Mouse (Mus musculus) limb, embryonic 14.5 days (tissue): ENCODE results near the gene Tmtc2. TPM values are rescaled to one million over a fixed set of nuclear protein-coding genes. Genes with fewer than 3 reads are reported as not detected.

Experiments
- ATAC-seq: fragments of 200-750 bp; cut with Nextera tagmentation; 2 replicates; pipeline ENCODE4 v1.8.0; 2017; ENCODE audit warnings: low read depth, moderate number of reproducible peaks, moderate TSS enrichment; ENCODE audit not compliant: low FRiP score
- DNase-seq: peaks from one replicate; pipeline ENCODE4 v3.0.0-alpha.2; 2015; ENCODE audit warnings: low spot score
- H3K27ac ChIP-seq: fragments of 300-500 bp; sonication (generic); replicated peaks from 2 replicates; pipeline ENCODE4 v1.5.1; 2014; ENCODE audit warnings: low read depth, mild to moderate bottlenecking, low read length, moderate library complexity, mixed read lengths
- H3K27me3 ChIP-seq: fragments of 300-500 bp; sonication (generic); 2 replicates; pipeline ENCODE4 v1.6.1; 2014; ENCODE audit warnings: low read length, mixed read lengths; ENCODE audit not compliant: control insufficient read depth, insufficient read depth
- H3K36me3 ChIP-seq: fragments of 300-500 bp; sonication (generic); 2 replicates; pipeline ENCODE4 v1.6.1; 2014; ENCODE audit warnings: mild to moderate bottlenecking, low read length, moderate library complexity, mixed read lengths; ENCODE audit not compliant: control insufficient read depth, insufficient read depth
- H3K4me1 ChIP-seq: fragments of 300-500 bp; sonication (generic); 2 replicates; pipeline ENCODE4 v1.6.1; 2014; ENCODE audit warnings: antibody characterized with exemption, low read length, mixed read lengths; ENCODE audit not compliant: control insufficient read depth, insufficient read depth
- H3K4me2 ChIP-seq: fragments of 300-500 bp; sonication (generic); replicated peaks from 2 replicates; pipeline ENCODE4 v1.6.1; 2014; ENCODE audit warnings: low read depth, mild to moderate bottlenecking, low read length, moderate library complexity; ENCODE audit not compliant: severe bottlenecking
- H3K4me3 ChIP-seq: fragments of 300-500 bp; sonication (generic); replicated peaks from 2 replicates; pipeline ENCODE4 v1.5.1; 2014; ENCODE audit warnings: low read length
- H3K9ac ChIP-seq: fragments of 300-500 bp; sonication (generic); 2 replicates; pipeline ENCODE4 v1.6.1; 2014; ENCODE audit warnings: mild to moderate bottlenecking, low read depth, low read length, moderate library complexity; ENCODE audit not compliant: severe bottlenecking
- H3K9me3 ChIP-seq: fragments of 300-500 bp; sonication (generic); 2 replicates; pipeline ENCODE4 v1.6.1; 2016; ENCODE audit warnings: low read length; ENCODE audit not compliant: control insufficient read depth
- POLR2A ChIP-seq: fragments of 200-500 bp; IDR thresholded peaks from 2 replicates; pipeline ENCODE4 v1.8.0; 2012; ENCODE audit warnings: inconsistent platforms, mild to moderate bottlenecking, moderate library complexity, borderline replicate concordance; ENCODE audit not compliant: insufficient read depth, insufficient read length; ENCODE audit errors: extremely low read depth
- WGBS: fragments of 180-500 bp; shearing (Covaris S2); extraction: QIAGEN DNeasy Blood & Tissue Kit; methylation state at CpG from one replicate; pipeline ENCODE4 v1.1.7; 2014; 5-methylcytosine and 5-hydroxymethylcytosine counted together
- polyA plus RNA-seq, 2 experiments: library from polyadenylated mRNA; depleted of rRNA in 1 of 2; stranded (reverse) in 1 of 2; unstranded in 1 of 2; fragments of >200 nt; fragmentation: Nextera tagmentation in 1 of 2; extraction: Ambion mirVana in 1 of 2; gene quantifications; 2 replicates each; pipeline versions ENCODE4 v1.2.1 to v1.2.3; 2012 to 2014

The Tmtc2 gene
- polyA plus RNA-seq, 2 experiments = 16.5 to 25.0 TPM

DNA sequence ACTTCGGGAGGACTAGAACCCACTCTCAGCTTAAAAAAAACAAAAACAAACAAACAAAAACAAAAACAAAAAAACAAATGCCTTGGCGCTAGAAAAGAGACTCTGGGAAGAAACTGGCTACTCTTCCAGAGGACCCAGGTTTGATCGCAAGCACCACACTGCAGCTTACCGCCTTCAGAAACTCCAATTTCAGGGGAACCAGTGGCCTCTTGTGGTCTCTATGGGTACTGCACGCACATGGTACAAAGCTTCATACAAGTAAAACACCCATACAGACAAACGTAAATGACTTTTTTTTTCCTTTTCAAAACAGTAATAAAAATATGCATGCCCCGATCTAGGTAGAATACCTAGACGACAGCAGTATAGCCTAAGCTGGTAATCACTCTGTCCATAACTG, 201.0 kb downstream of the Tmtc2 start:
- DNase-seq (no peak), ATAC-seq (no peak)
- Histone ChIP-seq H3K27ac (no peak overlapping the region), H3K9ac (no peak overlapping the region), H3K4me2 (no peak overlapping the region), H3K36me3 (0 out of 2 replicates have a peak, but pooled peaks cover 3% of the 10 kb centered on the region), H3K27me3 (no peaks in the 10 kb centered on the region), H3K9me3 (peaks cover 4% of the 10 kb centered on the region; the same call in 1 of the 2 replicates), H3K4me3 (no peak overlapping the region), H3K4me1 (no peaks in the 10 kb centered on the region; the same call in 1 of the 2 replicates)
- TF ChIP-seq POLR2A = no peak
- 96% methylated on average over 8 of the region's 8 CpGs for WGBS

DNA sequence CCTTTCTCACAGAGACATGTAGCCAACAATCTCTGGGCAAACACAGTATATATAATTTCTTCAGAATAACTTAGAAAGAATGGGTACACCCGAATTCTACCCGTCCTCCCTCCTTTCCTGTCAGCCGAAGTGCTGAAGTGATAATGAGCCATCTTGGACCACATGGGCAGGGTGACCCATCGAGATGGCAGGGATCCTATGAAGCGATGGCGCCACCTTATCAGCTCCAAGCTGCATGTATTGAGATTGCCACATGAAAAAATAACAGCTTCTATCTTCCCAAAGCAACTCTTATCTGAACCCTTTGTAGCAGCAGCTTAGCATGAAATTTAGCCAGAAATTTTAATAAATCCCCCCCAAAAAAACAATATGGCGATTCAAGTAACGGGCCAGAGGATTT, 206.0 kb downstream of the Tmtc2 start:
- WGBS = 87% methylated on average over 8 of the region's 8 CpGs
- H3K4me1 ChIP-seq = no peaks in the 10 kb centered on the region
- H3K4me2 ChIP-seq = no peak overlapping the region
- peaks cover under 1% of the 10 kb centered on the region; the same call in 1 of the 2 replicates for H3K9me3 ChIP-seq
- no peaks in the 10 kb centered on the region for H3K27me3 ChIP-seq
- DNase-seq = no peak
- no peak overlapping the region for H3K27ac ChIP-seq
- H3K4me3 ChIP-seq = no peak overlapping the region
- no peak overlapping the region for H3K9ac ChIP-seq
- no peak for TF ChIP-seq POLR2A
- ATAC-seq = no peak
- 0 out of 2 replicates have a peak, but pooled peaks cover 3% of the 10 kb centered on the region for H3K36me3 ChIP-seq

DNA sequence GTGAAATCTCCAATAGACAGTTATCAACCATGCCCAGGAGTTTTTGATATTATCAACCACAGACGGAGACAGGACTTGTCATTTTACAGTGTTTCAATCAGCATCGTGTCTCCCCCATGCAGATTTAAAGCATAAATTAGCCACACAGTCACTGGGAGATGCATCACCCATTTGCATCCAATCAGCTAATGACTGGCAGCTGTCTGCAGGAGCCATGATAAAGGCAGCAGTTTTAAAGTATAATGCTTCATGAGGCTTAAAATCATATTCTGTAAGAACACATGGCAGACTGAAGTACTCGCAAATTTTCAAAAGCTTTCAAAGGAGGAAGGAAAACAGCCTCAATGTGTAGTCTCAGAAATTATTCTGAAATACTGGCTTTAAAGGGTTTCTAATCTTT, 209.8 kb downstream of the Tmtc2 start:
- no peak overlapping the region for H3K4me2 ChIP-seq
- 69% methylated on average over 3 of the region's 3 CpGs for WGBS
- H3K4me1 ChIP-seq = no peaks in the 10 kb centered on the region
- no peaks in the 10 kb centered on the region for H3K36me3 ChIP-seq
- no peak for TF ChIP-seq POLR2A
- DNase-seq = no peak
- no peak overlapping the region for H3K27ac ChIP-seq
- no peak overlapping the region for H3K4me3 ChIP-seq
- no peaks in the 10 kb centered on the region for H3K27me3 ChIP-seq
- H3K9me3 ChIP-seq = no peaks in the 10 kb centered on the region
- no peak overlapping the region for H3K9ac ChIP-seq
- no peak for ATAC-seq

DNA sequence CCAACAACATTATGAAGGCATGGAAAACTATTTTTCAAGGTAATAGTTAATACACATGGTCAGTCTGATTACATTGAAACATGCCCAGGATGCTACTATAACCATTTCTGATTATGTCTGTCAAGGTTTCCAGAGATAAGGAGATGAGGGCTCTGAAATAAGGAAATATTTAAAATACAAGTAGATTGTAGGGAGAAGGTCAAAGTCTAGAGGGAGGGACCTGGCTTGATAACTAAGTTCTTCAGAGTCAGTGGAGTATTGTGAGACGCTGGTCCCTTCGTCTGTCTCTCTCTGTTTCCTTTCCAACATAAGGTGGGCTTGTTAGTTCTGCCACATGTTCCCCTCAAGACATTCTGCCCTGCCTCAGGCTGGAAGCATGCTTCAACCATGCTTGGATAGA, 223.9 kb downstream of the Tmtc2 start:
- 92% methylated on average over 2 of the region's 2 CpGs for WGBS
- Histone ChIP-seq H3K4me2 (no peak overlapping the region), H3K27ac (no peak overlapping the region), H3K4me1 (no peaks in the 10 kb centered on the region), H3K36me3 (no peaks in the 10 kb centered on the region), H3K27me3 (no peaks in the 10 kb centered on the region), H3K4me3 (no peak overlapping the region), H3K9me3 (no peaks in the 10 kb centered on the region), H3K9ac (no peak overlapping the region)
- ATAC-seq = no peak
- DNase-seq = no peak
- no peak for TF ChIP-seq POLR2A

DNA sequence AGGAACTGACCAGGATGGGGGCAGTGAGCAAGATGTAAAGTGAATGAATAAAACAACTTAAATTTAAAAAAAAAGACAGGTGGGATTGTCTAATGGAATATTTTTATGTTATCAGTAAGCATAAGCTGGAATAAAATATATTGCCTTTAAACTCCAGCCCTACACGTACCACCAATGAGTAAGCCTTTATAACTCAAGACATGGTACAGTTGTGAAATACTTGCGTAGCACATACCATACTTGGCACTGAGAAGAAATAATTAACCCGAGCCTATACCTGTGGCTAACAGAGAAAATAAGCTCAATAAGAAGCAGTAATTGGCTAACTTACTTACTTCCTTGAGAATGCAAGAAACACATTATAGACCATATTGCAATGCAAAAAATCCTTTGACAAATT, 228.3 kb downstream of the Tmtc2 start:
- Histone ChIP-seq H3K36me3 (no peaks in the 10 kb centered on the region), H3K4me1 (no peaks in the 10 kb centered on the region), H3K4me3 (no peak overlapping the region), H3K27ac (no peak overlapping the region), H3K4me2 (no peak overlapping the region), H3K9ac (no peak overlapping the region), H3K9me3 (no peaks in the 10 kb centered on the region), H3K27me3 (no peaks in the 10 kb centered on the region)
- DNase-seq (no peak), ATAC-seq (no peak)
- TF ChIP-seq POLR2A = no peak
- WGBS = 88% methylated on average over 3 of the region's 3 CpGs

DNA sequence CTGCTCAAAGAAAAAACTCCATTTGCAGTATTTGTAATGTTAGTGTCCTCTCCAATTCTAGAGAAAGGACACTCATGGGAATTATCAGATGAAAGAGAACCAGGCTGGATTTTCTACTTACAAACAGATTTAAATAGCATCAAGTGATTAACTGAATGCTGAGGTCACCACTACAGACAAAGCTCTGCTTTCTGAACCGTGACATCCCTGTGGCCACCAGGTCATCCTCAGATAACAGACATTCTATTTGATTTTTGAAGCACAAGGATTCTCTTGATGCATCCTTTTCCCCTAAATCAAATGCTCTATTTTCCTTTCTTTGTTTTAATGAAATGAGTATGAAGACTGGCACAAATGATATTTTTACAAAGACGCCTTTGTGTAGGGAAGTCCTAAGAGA, 241.4 kb downstream of the Tmtc2 start:
- 81% methylated on average over 2 of the region's 2 CpGs for WGBS
- Histone ChIP-seq H3K4me3 (no peak overlapping the region), H3K9me3 (no peaks in the 10 kb centered on the region), H3K27ac (no peak overlapping the region), H3K36me3 (no peaks in the 10 kb centered on the region), H3K4me2 (no peak overlapping the region), H3K4me1 (peaks cover 5% of the 10 kb centered on the region; the same call in 1 of the 2 replicates), H3K9ac (no peak overlapping the region), H3K27me3 (no peaks in the 10 kb centered on the region)
- no peak for DNase-seq
- TF ChIP-seq POLR2A = no peak
- ATAC-seq = no peak
